Mouse (Mus musculus) heart, adult 2 months (tissue): ENCODE measurements around the gene Mark1. TPM values are rescaled to one million over a fixed set of nuclear protein-coding genes. Genes with fewer than 3 reads are reported as not detected.

Experiments used
- DNase-seq, 2 experiments: peaks; one replicate each; pipeline ENCODE4 v3.0.0; 2021
- H3K27ac ChIP-seq: fragments of 200-600 bp; 2 replicates; pipeline ENCODE4 v1.8.1; 2022
- H3K27me3 ChIP-seq: fragments of 200-500 bp; 2 replicates; pipeline ENCODE4 v1.6.1; 2012; ENCODE audit warnings: mild to moderate bottlenecking, low read length, inconsistent platforms, mixed read lengths; ENCODE audit not compliant: control insufficient read depth, insufficient read depth
- H3K36me3 ChIP-seq: fragments of 200-500 bp; 2 replicates; pipeline ENCODE4 v1.6.1; 2012; ENCODE audit warnings: low read length, inconsistent platforms; ENCODE audit not compliant: control insufficient read depth, insufficient read depth
- H3K4me1 ChIP-seq: fragments of 200-500 bp; 2 replicates; pipeline ENCODE4 v1.6.1; 2011; ENCODE audit warnings: low read length; ENCODE audit not compliant: control insufficient read depth, insufficient read depth
- H3K4me3 ChIP-seq: fragments of 200-600 bp; 2 replicates; pipeline ENCODE4 v1.8.1; 2022
- H3K79me2 ChIP-seq: fragments of 200-500 bp; replicated peaks from 2 replicates; pipeline ENCODE4 v1.6.1; 2012; ENCODE audit warnings: mild to moderate bottlenecking, inconsistent platforms, low read length, moderate library complexity, mixed read lengths; ENCODE audit not compliant: control insufficient read depth, insufficient read depth
- H3K9ac ChIP-seq: fragments of 200-500 bp; 2 replicates; pipeline ENCODE4 v1.6.1; 2012; ENCODE audit warnings: low read depth, mild to moderate bottlenecking, control low read depth, inconsistent platforms, low read length, mixed read lengths
- CTCF ChIP-seq: fragments of 200-600 bp; IDR thresholded peaks from 2 replicates; pipeline ENCODE4 v1.8.1; 2022; ENCODE audit warnings: antibody characterized with exemption, mild to moderate bottlenecking, moderate library complexity
- EP300 ChIP-seq: fragments of 200-500 bp; IDR thresholded peaks from 2 replicates; pipeline ENCODE4 v1.6.1; 2011; ENCODE audit warnings: low read depth, low read length, control low read depth; ENCODE audit not compliant: insufficient read depth
- POLR2A ChIP-seq: fragments of 200-500 bp; IDR thresholded peaks from 2 replicates; pipeline ENCODE4 v1.6.1; 2011; ENCODE audit warnings: mild to moderate bottlenecking, low read depth, low read length, control low read depth; ENCODE audit not compliant: insufficient read depth
- WGBS: fragments of 180-500 bp; shearing (Covaris S2); methylation state at CpG from one replicate; pipeline ENCODE4 v1.1.7; 2018; 5-methylcytosine and 5-hydroxymethylcytosine counted together
- intact Hi-C: fragments of 180-260 bp; cut with DNase I; formaldehyde crosslinking; loops from one replicate; pipeline ENCODE4 v1.15.1; 2025
- polyA plus RNA-seq: library from polyadenylated mRNA; depleted of rRNA; stranded (reverse); fragments of >200 nt; gene quantifications from 2 replicates; pipeline ENCODE4 v1.2.3, GENCODE M21; 2012
- total RNA-seq, 2 experiments: library from RNA; stranded (reverse); gene quantifications; 2 replicates each; pipeline ENCODE4 v1.2.3; 2021

The Mark1 gene
- total and polyA plus RNA-seq, 3 experiments = 3.3 to 7.8 (median 6.7) TPM

DNA sequence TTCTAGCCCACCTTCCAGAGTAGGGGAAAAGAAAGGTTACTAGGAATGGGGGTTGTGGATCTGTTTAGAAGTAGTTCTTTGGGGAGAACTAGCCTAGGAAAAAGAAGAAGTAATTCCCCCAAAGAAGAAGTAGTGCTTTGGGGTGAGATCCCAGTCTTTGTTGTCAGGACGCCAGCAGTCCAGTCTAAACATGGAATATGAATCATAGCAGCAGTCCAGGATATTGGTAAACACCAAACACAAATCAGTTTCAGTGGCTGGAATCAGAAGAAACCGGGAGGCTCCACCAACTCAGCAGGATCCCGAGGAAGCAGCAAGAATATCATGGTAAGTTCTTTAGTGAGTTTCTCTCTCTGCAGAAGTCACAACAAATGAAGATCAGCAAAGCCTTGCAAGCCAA lies 13.2 kb upstream of the Mark1 start:
- no peak overlapping the region for H3K4me3 ChIP-seq
- H3K27ac ChIP-seq = no peak overlapping the region
- H3K36me3 ChIP-seq = no peaks in the 10 kb centered on the region
- H3K27me3 ChIP-seq = no peaks in the 10 kb centered on the region
- WGBS = 69% methylated on average over 3 of the region's 3 CpGs
- H3K9ac ChIP-seq = no peak overlapping the region
- DNase-seq = no peak
- no peaks in the 10 kb centered on the region for H3K79me2 ChIP-seq
- intact Hi-C loops = no loop called here
- TF ChIP-seq EP300 (no peak), POLR2A (no peak), CTCF (no peak)
- no peaks in the 10 kb centered on the region for H3K4me1 ChIP-seq

DNA sequence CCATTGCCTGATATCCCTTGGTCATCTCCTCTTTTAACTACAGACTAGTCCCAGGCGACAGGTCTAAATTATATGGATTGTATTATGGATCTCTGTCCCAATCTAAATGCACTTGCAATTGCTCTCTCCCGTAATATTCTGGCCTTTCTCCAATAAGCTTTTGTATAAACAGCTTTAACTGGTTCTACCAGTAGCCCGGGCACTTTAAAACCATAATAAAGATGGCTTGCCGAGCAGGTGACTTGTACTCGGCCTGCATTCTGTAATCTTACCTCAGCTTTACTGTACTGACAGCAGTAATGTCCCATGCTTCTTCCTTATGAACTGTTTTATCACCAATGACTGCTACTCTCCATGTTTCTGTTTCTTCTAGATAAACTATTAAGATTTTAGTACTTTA lies 7.7 kb upstream of the Mark1 start:
- Histone ChIP-seq H3K27me3 (no peaks in the 10 kb centered on the region), H3K27ac (no peak overlapping the region), H3K9ac (no peak overlapping the region), H3K4me3 (no peak overlapping the region), H3K36me3 (no peaks in the 10 kb centered on the region), H3K4me1 (no peaks in the 10 kb centered on the region), H3K79me2 (no peaks in the 10 kb centered on the region)
- intact Hi-C loops = no loop called here
- 83% methylated on average over 5 of the region's 5 CpGs for WGBS
- TF ChIP-seq CTCF (no peak), EP300 (no peak), POLR2A (no peak)
- no peak for DNase-seq

DNA sequence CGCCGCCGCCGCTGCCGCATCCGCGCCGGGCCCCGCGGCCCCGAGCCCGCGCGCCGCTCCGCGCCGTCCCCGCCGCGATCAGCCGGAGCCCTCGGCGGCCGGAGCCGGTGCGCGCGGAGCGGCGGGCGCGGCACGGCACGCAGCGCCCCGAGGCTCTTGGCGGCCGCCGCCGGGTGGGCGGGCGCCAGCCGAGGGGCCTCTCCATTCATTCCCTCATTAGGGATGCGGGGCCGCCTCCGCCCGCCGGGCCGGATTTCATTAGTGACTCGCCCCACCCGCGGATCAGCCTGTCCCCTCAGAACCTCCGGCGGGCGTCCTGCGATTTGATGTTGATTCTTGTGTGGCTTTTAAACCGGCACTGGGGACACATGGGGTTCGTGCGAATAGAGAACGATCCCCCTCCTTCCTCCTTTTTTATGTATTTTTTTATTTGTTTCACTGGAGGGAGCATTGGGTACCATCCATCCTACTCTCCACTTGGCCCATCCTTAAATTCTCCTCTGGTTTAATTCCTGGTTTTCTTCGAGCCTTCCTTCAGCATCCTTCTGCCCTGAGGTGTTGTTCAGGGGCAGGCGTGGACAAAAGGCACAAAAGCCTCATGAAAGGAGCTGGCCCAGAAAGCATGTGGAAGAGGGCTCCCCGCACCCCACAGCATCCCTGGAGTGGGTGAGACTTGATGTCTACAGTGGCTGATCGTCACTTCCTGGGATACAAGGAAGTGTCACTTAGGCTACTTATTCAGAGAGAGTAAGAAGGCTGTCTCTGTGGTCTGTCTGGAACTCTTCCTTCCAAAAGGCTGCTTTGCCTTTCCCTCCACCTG lies 620 bp upstream of the Mark1 start:
- WGBS = 29% methylated on average over 65 of the region's 65 CpGs
- intact Hi-C loops = no loop called here
- DNase-seq = peak; percentile 48 to 59
- no peak for TF ChIP-seq CTCF
- no peak for TF ChIP-seq POLR2A
- no peak overlapping the region for H3K9ac ChIP-seq
- H3K4me3 ChIP-seq = peak overlapping the region; percentile 45
- no peaks in the 10 kb centered on the region for H3K36me3 ChIP-seq
- peaks cover 5% of the 10 kb centered on the region for H3K27me3 ChIP-seq
- no peaks in the 10 kb centered on the region for H3K4me1 ChIP-seq
- no peaks in the 10 kb centered on the region for H3K79me2 ChIP-seq
- H3K27ac ChIP-seq = peak overlapping the region; percentile 10; the same call in 1 of the 2 replicates

DNA sequence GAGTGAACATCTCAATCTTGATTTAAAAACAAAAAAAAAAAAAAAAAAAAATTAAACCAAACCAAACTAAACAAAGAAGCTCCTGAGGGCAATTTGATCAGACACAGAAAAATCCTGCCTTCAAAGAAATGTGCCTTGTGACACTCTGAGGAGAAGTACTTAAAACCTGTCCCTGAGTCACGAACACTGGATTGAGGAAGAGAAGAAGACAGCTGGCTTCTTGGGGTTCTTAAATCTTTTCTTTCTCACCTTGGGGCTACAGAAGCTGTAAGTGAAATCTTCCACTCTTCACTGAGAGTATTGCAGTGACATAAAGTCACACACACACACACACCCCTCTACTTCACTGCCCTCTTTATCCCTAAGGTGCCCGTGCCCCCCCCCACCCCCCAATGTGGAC lies 739 bp downstream of the Mark1 start:
- peaks cover 5% of the 10 kb centered on the region for H3K27me3 ChIP-seq
- WGBS = 42% methylated on average over 2 of the region's 2 CpGs
- no peaks in the 10 kb centered on the region for H3K36me3 ChIP-seq
- no peak overlapping the region; the same call in 1 of the 2 replicates for H3K9ac ChIP-seq
- no peak overlapping the region for H3K27ac ChIP-seq
- TF ChIP-seq EP300 = no peak
- no peak for TF ChIP-seq POLR2A
- no peak for TF ChIP-seq CTCF
- no peak for DNase-seq
- no peaks in the 10 kb centered on the region for H3K79me2 ChIP-seq
- intact Hi-C loops = no loop called here
- no peaks in the 10 kb centered on the region for H3K4me1 ChIP-seq
- no peak overlapping the region for H3K4me3 ChIP-seq

DNA sequence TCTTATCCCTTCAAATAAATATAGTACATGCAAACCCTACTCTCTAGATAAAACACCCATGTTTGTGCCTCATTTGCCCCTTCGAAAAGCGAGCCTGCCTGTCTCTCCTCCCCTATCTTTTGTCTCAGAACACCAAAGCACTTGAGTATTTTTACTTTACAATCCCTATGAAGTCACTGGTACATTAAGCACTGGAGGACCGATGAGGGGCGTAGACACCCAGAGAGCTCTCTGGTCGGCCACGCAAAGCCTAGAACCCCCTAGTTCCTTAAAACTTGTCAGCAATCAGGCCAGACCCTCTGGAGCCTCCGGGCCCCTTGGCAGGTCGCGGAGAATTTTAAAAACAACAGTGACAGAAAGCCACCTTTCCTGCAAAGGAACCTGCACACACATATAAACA lies 1.2 kb downstream of the Mark1 start:
- Histone ChIP-seq H3K27me3 (peaks cover 5% of the 10 kb centered on the region), H3K4me1 (no peaks in the 10 kb centered on the region), H3K4me3 (no peak overlapping the region), H3K79me2 (no peaks in the 10 kb centered on the region), H3K27ac (no peak overlapping the region), H3K9ac (no peak overlapping the region), H3K36me3 (no peaks in the 10 kb centered on the region)
- WGBS = 74% methylated on average over 9 of the region's 9 CpGs
- TF ChIP-seq POLR2A (no peak), EP300 (no peak), CTCF (no peak)
- no peak for DNase-seq
- intact Hi-C loops = no loop called here

DNA sequence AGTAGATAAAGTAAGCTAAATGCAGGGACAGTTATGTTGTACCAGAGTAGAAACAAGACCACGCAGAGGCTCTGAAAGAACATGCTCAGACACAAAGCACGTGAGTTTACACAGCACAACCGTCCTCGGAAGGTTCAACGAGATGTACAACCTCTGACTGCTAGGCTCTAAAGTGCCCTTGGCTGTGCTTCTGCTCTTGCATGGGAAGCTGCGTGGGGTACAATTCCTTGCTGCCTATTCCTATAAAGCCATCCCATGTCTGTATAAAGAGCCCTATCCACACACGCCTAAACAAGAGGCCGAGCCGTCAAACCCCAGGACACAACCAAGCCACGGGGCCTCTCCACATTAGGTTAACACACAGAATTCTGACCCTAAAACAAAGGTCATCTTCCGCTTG lies 1.9 kb downstream of the Mark1 start:
- peaks cover 5% of the 10 kb centered on the region for H3K27me3 ChIP-seq
- no peak overlapping the region for H3K27ac ChIP-seq
- no peak overlapping the region for H3K9ac ChIP-seq
- 76% methylated on average over 11 of the region's 11 CpGs for WGBS
- TF ChIP-seq POLR2A = no peak
- no peak for TF ChIP-seq EP300
- TF ChIP-seq CTCF = no peak
- H3K4me3 ChIP-seq = no peak overlapping the region
- no peaks in the 10 kb centered on the region for H3K36me3 ChIP-seq
- no peaks in the 10 kb centered on the region for H3K4me1 ChIP-seq
- DNase-seq = no peak
- intact Hi-C loops = no loop called here
- no peaks in the 10 kb centered on the region for H3K79me2 ChIP-seq
